8 mouse cellular contexts compared by ENCODE assay signal in the genomic region with DNA sequence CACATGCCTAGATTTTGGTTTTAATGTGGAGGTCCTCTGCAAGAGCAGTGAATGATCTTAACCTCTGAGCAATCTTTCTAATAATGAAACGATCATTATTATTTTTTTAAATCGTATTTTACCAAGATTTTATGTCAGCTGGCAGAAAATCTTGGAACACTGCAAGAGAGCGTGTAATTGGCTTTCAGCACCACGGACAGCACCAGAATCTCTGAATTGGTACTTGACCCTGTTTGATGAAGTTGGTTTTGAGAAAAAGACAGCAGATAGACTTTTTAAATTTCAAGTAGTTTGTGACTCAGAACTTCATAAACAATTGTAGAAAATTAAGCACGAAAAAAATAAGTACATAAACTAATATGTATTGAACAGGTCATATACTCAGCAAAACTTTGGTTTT. TPM values are rescaled to one million over a fixed set of nuclear protein-coding genes. Genes with fewer than 3 reads are reported as not detected.
DNase-seq lines count a peak whose midpoint lies in the region; ATAC-seq and TF ChIP-seq lines count a peak whose summit lies in the region.

No protein-coding gene starts in this region.

- TF ChIP-seq EP300 in heart, adult 2 months (IDR thresholded peaks at IDR 0.05; ENCODE audit: insufficient read depth, low read depth, low read length): no peak

- H3K4me2 ChIP-seq in kidney, embryonic 16.5 days (replicated peaks; ENCODE audit: low read depth, low read length): no peak overlapping the region

- peak; percentile 25 for DNase-seq in kidney, adult 9 months
- DNase-seq in MEL-GATA-1-ER (ENCODE audit: extremely low read depth, low read depth): peak; percentile 12
- peak; percentile 47 to 69 for DNase-seq in adrenal gland, postnatal 36 days
- DNase-seq in limb, embryonic 10.5 days (ENCODE audit: low spot score): peak; percentile 77
- DNase-seq in left cerebral cortex, adult 8-10 months (ENCODE audit: low spot score in 2 of 2): no peak
- DNase-seq in heart, adult 2 months: no peak

- no peak overlapping the region for H3K4me3 ChIP-seq in kidney, embryonic 16.5 days (ENCODE audit: low read length)
- no peak overlapping the region for H3K4me3 ChIP-seq in limb, embryonic 10.5 days
- no peak overlapping the region for H3K4me3 ChIP-seq in heart, adult 2 months

- no peaks in the 10 kb centered on the region for H3K4me1 ChIP-seq in kidney, embryonic 16.5 days (ENCODE audit: insufficient read depth, low read length)
- H3K4me1 ChIP-seq in limb, embryonic 10.5 days: no peaks in the 10 kb centered on the region
- no peaks in the 10 kb centered on the region for H3K4me1 ChIP-seq in heart, adult 2 months (ENCODE audit: control insufficient read depth, insufficient read depth, low read length)

- WGBS in kidney, embryonic 16.5 days: 18% methylated on average over 5 of the region's 5 CpGs
- 20% methylated on average over 5 of the region's 5 CpGs for WGBS in limb, embryonic 10.5 days
- WGBS in heart, adult 2 months: 14% methylated on average over 5 of the region's 5 CpGs

- H3K79me2 ChIP-seq in heart, adult 2 months (replicated peaks; ENCODE audit: control insufficient read depth, insufficient read depth, low read length): no peaks in the 10 kb centered on the region

- no peak overlapping the region for H3K9ac ChIP-seq in kidney, embryonic 16.5 days (replicated peaks; ENCODE audit: low read length)
- no peak overlapping the region for H3K9ac ChIP-seq in heart, adult 2 months (ENCODE audit: low read depth, low read length)

- intact Hi-C loops in heart, adult 2 months (cut with DNase I): loop anchor here (1.0 kb wide), 1 partner anchor 49 kb away; no protein-coding TSS in a partner anchor

- no peak for ATAC-seq in kidney, embryonic 16.5 days (ENCODE audit: low FRiP score, low TSS enrichment)
- no peak for ATAC-seq in monocyte, adult 5-6 weeks (replicated peaks; ENCODE audit: insufficient number of reproducible peaks, low FRiP score, low TSS enrichment, poor library complexity, severe bottlenecking)

- no peaks in the 10 kb centered on the region for H3K9me3 ChIP-seq in kidney, embryonic 16.5 days (ENCODE audit: low read length)
- no peaks in the 10 kb centered on the region for H3K9me3 ChIP-seq in limb, embryonic 10.5 days (replicated peaks)

- H3K36me3 ChIP-seq in kidney, embryonic 16.5 days (ENCODE audit: insufficient read depth, low read length): no peaks in the 10 kb centered on the region
- H3K36me3 ChIP-seq in limb, embryonic 10.5 days: no peaks in the 10 kb centered on the region
- H3K36me3 ChIP-seq in heart, adult 2 months (ENCODE audit: control insufficient read depth, insufficient read depth, low read length): no peaks in the 10 kb centered on the region

- TF ChIP-seq CTCF in heart, adult 2 months (IDR thresholded peaks at IDR 0.05): no peak

- no peak for TF ChIP-seq POLR2A in heart, adult 2 months (IDR thresholded peaks at IDR 0.05; ENCODE audit: insufficient read depth, low read depth, low read length)

- no peak overlapping the region for H3K27ac ChIP-seq in kidney, embryonic 16.5 days (ENCODE audit: low read length)
- H3K27ac ChIP-seq in limb, embryonic 10.5 days: no peak overlapping the region
- H3K27ac ChIP-seq in heart, adult 2 months: no peak overlapping the region

- H3K27me3 ChIP-seq in kidney, embryonic 16.5 days (ENCODE audit: insufficient read depth, low read length): no peaks in the 10 kb centered on the region
- H3K27me3 ChIP-seq in limb, embryonic 10.5 days (ENCODE audit: low read depth, poor library complexity, severe bottlenecking): no peaks in the 10 kb centered on the region
- H3K27me3 ChIP-seq in heart, adult 2 months (ENCODE audit: control insufficient read depth, insufficient read depth, low read length): no peaks in the 10 kb centered on the region

RNA-seq across cellular contexts. Expression of a gene that starts 0.8 kb away (rescaled TPM):
- 2.1 and 2.5 TPM in 2 replicates for polyA plus RNA-seq in kidney, embryonic 16.5 days (2015; fragmentation: Nextera tagmentation; extraction: Ambion mirVana)
- 1 to 10 TPM in 1 of 2 experiments, under 1 TPM in 1; 0.66 to 1.1 TPM for total RNA-seq in adrenal gland, postnatal 36 days (2021)
- 1.6 and 2.3 TPM in 2 replicates for polyA plus RNA-seq in limb, embryonic 10.5 days (2016; fragmentation: Nextera tagmentation; extraction: Ambion mirVana)
- total RNA-seq in monocyte, adult 5-6 weeks (2017): not detected in 3 replicates
- 100 to 1,000 TPM; 257 to 319 (median 284) TPM for total RNA-seq in left cerebral cortex, adult 8-10 months (2022)
- total RNA-seq in heart, adult 2 months (2021): under 1 TPM; 0.23 to 0.50 TPM
- polyA plus RNA-seq in heart, adult 2 months (2012; rRNA removed): 0.21 and 0.59 TPM in 2 replicates

RNA-seq across cellular contexts. Expression of a gene that starts 52.4 kb away (rescaled TPM):
- 0.19 and 0.92 TPM in 2 replicates for polyA plus RNA-seq in kidney, embryonic 16.5 days (2015; fragmentation: Nextera tagmentation; extraction: Ambion mirVana)
- total RNA-seq in adrenal gland, postnatal 36 days (2021): 1 to 10 TPM; 2.8 to 3.2 TPM
- 0.95 and 1.6 TPM in 2 replicates for polyA plus RNA-seq in limb, embryonic 10.5 days (2016; fragmentation: Nextera tagmentation; extraction: Ambion mirVana)
- not detected in 3 replicates for total RNA-seq in monocyte, adult 5-6 weeks (2017)
- 10 to 100 TPM; 27.8 to 31.3 (median 28.3) TPM for total RNA-seq in left cerebral cortex, adult 8-10 months (2022)
- 1 to 10 TPM; 1.3 to 2.5 TPM for total RNA-seq in heart, adult 2 months (2021)
- polyA plus RNA-seq in heart, adult 2 months (2012; rRNA removed): 0.41 and 1.9 TPM in 2 replicates

Comparison
In these comparisons a context has a peak if more than half of its experiments do, and no peak if none do; other contexts are left out.
1. DNase-seq: peak in kidney, adult 9 months (single experiment), MEL-GATA-1-ER (single experiment), adrenal gland, postnatal 36 days (2 of 2) and limb, embryonic 10.5 days (single experiment); none in left cerebral cortex, adult 8-10 months (0 of 2) and heart, adult 2 months (0 of 2).
2. RNA of a gene that starts 0.8 kb away (total RNA-seq): 257 to 319 TPM in left cerebral cortex, adult 8-10 months; 0.66 to 1.1 TPM in adrenal gland, postnatal 36 days, 0.23 to 0.50 TPM in heart, adult 2 months and not detected in monocyte, adult 5-6 weeks; every median in the first group is over 100 times any median in the second.
3. RNA of a gene that starts 52.4 kb away (total RNA-seq): 27.8 to 31.3 TPM in left cerebral cortex, adult 8-10 months; 2.8 to 3.2 TPM in adrenal gland, postnatal 36 days, 1.3 to 2.5 TPM in heart, adult 2 months and not detected in monocyte, adult 5-6 weeks; every median in the first group is over 4 times any median in the second.